Mouse (Mus musculus): ENCODE measurements around the gene Chil4. TPM values are rescaled to one million over a fixed set of nuclear protein-coding genes. Genes with fewer than 3 reads are reported as not detected.
"Not testable (repeated sequence)": the region's sequence is repeated elsewhere in the genome, so short reads cannot be mapped to it uniquely, and the experiment has no call there.

Gene Chil4
- polyA plus RNA-seq, 1 experiment = not detected

DNA sequence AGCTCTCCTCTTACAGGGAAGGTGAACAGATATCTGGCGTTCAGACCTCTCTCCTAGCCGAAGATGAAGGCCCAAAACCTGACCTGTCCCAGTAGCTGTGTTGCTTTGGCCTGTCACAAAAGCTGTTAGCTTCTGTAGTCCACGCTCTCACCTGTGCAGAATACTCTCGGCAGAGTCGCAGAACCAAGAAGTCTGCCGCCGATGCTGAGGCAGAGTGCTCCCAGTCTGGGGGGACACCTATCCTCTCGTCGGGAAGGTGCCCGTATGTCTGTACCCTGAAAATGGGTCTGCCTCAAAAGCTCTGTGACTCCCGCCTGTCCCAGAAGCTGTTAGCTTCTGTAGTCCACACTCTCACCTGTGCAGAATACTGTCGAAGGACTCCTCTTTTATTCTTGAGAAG lies 23.8 kb downstream of the Chil4 start:
- H3ac ChIP-seq (ENCODE audit: control insufficient read depth, insufficient read length, low read depth) = no peak overlapping the region
- no peaks in the 10 kb centered on the region for H3K79me2 ChIP-seq (ENCODE audit: control insufficient read depth, insufficient read depth)
- no peaks in the 10 kb centered on the region for H3K36me3 ChIP-seq (ENCODE audit: control insufficient read depth, insufficient read depth)
- TF ChIP-seq MYOD1 (IDR thresholded peaks at IDR 0.05; ENCODE audit: control insufficient read depth, insufficient read length, low read depth) = no peak
- TF ChIP-seq FOSL1 (IDR thresholded peaks at IDR 0.05; ENCODE audit: insufficient read depth, low read length, poor library complexity, severe bottlenecking) = no peak
- no peak for TF ChIP-seq CTCF (IDR thresholded peaks at IDR 0.05; ENCODE audit: control insufficient read depth, insufficient read depth, insufficient read length)
- TF ChIP-seq CEBPB (IDR thresholded peaks at IDR 0.05; ENCODE audit: low read depth) = no peak
- TF ChIP-seq MYOG (IDR thresholded peaks at IDR 0.05; ENCODE audit: control insufficient read depth, extremely low read depth, insufficient read length) = no peak
- no peak for TF ChIP-seq MAX (IDR thresholded peaks at IDR 0.05)
- no peak for TF ChIP-seq USF1 (IDR thresholded peaks at IDR 0.05; ENCODE audit: low read depth)
- no peaks in the 10 kb centered on the region for H3K79me3 ChIP-seq (ENCODE audit: low read depth)
- H3K4me3 ChIP-seq (ENCODE audit: insufficient read depth, poor library complexity, severe bottlenecking) = no peak overlapping the region
- H3K27me3 ChIP-seq (ENCODE audit: control insufficient read depth, insufficient read depth, insufficient read length) = no peaks in the 10 kb centered on the region

- TF ChIP-seq MYOG (IDR thresholded peaks at IDR 0.05; ENCODE audit: control insufficient read depth, extremely low read depth, insufficient read length) (no peak), MYOD1 (IDR thresholded peaks at IDR 0.05; ENCODE audit: control insufficient read depth, insufficient read length, low read depth) (no peak), CTCF (IDR thresholded peaks at IDR 0.05; ENCODE audit: control insufficient read depth, insufficient read depth, insufficient read length) (no peak), CEBPB (IDR thresholded peaks at IDR 0.05; ENCODE audit: low read depth) (no peak), FOSL1 (IDR thresholded peaks at IDR 0.05; ENCODE audit: insufficient read depth, low read length, poor library complexity, severe bottlenecking) (no peak), USF1 (IDR thresholded peaks at IDR 0.05; ENCODE audit: low read depth) (no peak), MAX (IDR thresholded peaks at IDR 0.05) (no peak)
- Histone ChIP-seq H3K79me3 (ENCODE audit: low read depth) (no peaks in the 10 kb centered on the region), H3K79me2 (ENCODE audit: control insufficient read depth, insufficient read depth) (no peaks in the 10 kb centered on the region)
Measured at GRCm38 (mm10) chr3:106187991-106188390, 31.3 kb downstream of the Chil4 start.

GRCm38 (mm10) chr3:106177509-106178189 lies 41.7 kb downstream of the Chil4 start:
- Histone ChIP-seq H3K79me3 (ENCODE audit: low read depth) (no peaks in the 10 kb centered on the region), H3K4me3 (ENCODE audit: insufficient read depth, poor library complexity, severe bottlenecking) (no peak overlapping the region), H3K36me3 (ENCODE audit: control insufficient read depth, insufficient read depth) (no peaks in the 10 kb centered on the region), H3K27me3 (ENCODE audit: control insufficient read depth, insufficient read depth, insufficient read length) (no peaks in the 10 kb centered on the region), H3K79me2 (ENCODE audit: control insufficient read depth, insufficient read depth) (no peaks in the 10 kb centered on the region), H3ac (ENCODE audit: control insufficient read depth, insufficient read length, low read depth) (no peak overlapping the region)
- TF ChIP-seq USF1 (IDR thresholded peaks at IDR 0.05; ENCODE audit: low read depth) (no peak), CEBPB (IDR thresholded peaks at IDR 0.05; ENCODE audit: low read depth) (no peak), MAX (IDR thresholded peaks at IDR 0.05) (no peak), CTCF (IDR thresholded peaks at IDR 0.05; ENCODE audit: control insufficient read depth, insufficient read depth, insufficient read length) (no peak), FOSL1 (IDR thresholded peaks at IDR 0.05; ENCODE audit: insufficient read depth, low read length, poor library complexity, severe bottlenecking) (no peak), MYOD1 (IDR thresholded peaks at IDR 0.05; ENCODE audit: control insufficient read depth, insufficient read length, low read depth) (no peak), MYOG (IDR thresholded peaks at IDR 0.05; ENCODE audit: control insufficient read depth, extremely low read depth, insufficient read length) (no peak)

More at GRCm38 (mm10) chr3:106187991-106188390, 31.3 kb downstream of the Chil4 start:
- Histone ChIP-seq H3K27me3 (ENCODE audit: control insufficient read depth, insufficient read depth, insufficient read length) (no peaks in the 10 kb centered on the region), H3ac (ENCODE audit: control insufficient read depth, insufficient read length, low read depth) (no peak overlapping the region), H3K4me3 (ENCODE audit: insufficient read depth, poor library complexity, severe bottlenecking) (no peak overlapping the region), H3K36me3 (ENCODE audit: control insufficient read depth, insufficient read depth) (no peaks in the 10 kb centered on the region)

- not testable (repeated sequence) for H3K79me2 ChIP-seq (ENCODE audit: control insufficient read depth, insufficient read depth); H3K36me3 ChIP-seq (ENCODE audit: control insufficient read depth, insufficient read depth); H3K4me3 ChIP-seq (ENCODE audit: insufficient read depth, poor library complexity, severe bottlenecking)
Measured at GRCm38 (mm10) chr3:106174971-106175370, 44.3 kb downstream of the Chil4 start.

GRCm38 (mm10) chr3:106172506-106172905 lies 46.8 kb downstream of the Chil4 start:
- H3K27me3 ChIP-seq (ENCODE audit: control insufficient read depth, insufficient read depth, insufficient read length); H3K79me2 ChIP-seq (ENCODE audit: control insufficient read depth, insufficient read depth); H3K36me3 ChIP-seq (ENCODE audit: control insufficient read depth, insufficient read depth); H3ac ChIP-seq (ENCODE audit: control insufficient read depth, insufficient read length, low read depth); H3K4me3 ChIP-seq (ENCODE audit: insufficient read depth, poor library complexity, severe bottlenecking); H3K79me3 ChIP-seq (ENCODE audit: low read depth): not testable (repeated sequence)

More at GRCm38 (mm10) chr3:106174971-106175370, 44.3 kb downstream of the Chil4 start:
- H3K27me3 ChIP-seq (ENCODE audit: control insufficient read depth, insufficient read depth, insufficient read length); H3K79me3 ChIP-seq (ENCODE audit: low read depth); H3ac ChIP-seq (ENCODE audit: control insufficient read depth, insufficient read length, low read depth): not testable (repeated sequence)

DNA sequence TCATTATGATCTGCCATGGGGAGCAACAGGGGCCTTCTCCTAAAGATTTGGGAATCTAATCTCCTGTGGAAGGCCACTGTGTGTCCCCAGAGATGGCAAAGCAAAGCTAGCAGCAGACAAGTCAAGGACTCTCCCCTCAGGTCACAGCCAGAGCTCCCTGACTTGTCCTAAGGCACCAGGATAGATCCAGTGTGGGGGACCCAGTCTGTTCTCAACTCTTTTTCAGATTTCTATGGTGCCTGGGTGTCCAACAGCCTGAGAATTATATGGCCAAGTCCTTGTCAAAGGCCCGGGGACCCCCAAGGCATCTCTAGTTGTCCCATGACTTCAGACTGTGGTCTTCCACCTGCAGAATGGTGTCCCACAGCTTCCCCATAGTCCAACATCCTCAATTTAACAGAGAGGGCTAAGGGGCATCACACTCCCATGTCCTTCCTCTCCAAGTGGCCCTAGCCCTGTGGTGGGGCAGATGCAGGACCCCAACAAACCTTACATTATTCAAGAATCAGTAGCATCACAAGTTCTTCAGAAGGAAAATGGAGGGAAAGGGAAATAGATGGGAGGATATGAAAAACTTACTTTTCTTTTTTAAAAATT lies 48.1 kb downstream of the Chil4 start:
- Histone ChIP-seq H3K79me3 (ENCODE audit: low read depth) (no peaks in the 10 kb centered on the region), H3K79me2 (ENCODE audit: control insufficient read depth, insufficient read depth) (no peaks in the 10 kb centered on the region), H3K36me3 (ENCODE audit: control insufficient read depth, insufficient read depth) (no peaks in the 10 kb centered on the region), H3K4me3 (ENCODE audit: insufficient read depth, poor library complexity, severe bottlenecking) (no peak overlapping the region), H3ac (ENCODE audit: control insufficient read depth, insufficient read length, low read depth) (no peak overlapping the region), H3K27me3 (ENCODE audit: control insufficient read depth, insufficient read depth, insufficient read length) (no peaks in the 10 kb centered on the region)
- TF ChIP-seq MYOG (IDR thresholded peaks at IDR 0.05; ENCODE audit: control insufficient read depth, extremely low read depth, insufficient read length) = no peak
- no peak for TF ChIP-seq USF1 (IDR thresholded peaks at IDR 0.05; ENCODE audit: low read depth)
- no peak for TF ChIP-seq MAX (IDR thresholded peaks at IDR 0.05)
- no peak for TF ChIP-seq MYOD1 (IDR thresholded peaks at IDR 0.05; ENCODE audit: control insufficient read depth, insufficient read length, low read depth)
- TF ChIP-seq CTCF (IDR thresholded peaks at IDR 0.05; ENCODE audit: control insufficient read depth, insufficient read depth, insufficient read length) = no peak
- TF ChIP-seq FOSL1 (IDR thresholded peaks at IDR 0.05; ENCODE audit: insufficient read depth, low read length, poor library complexity, severe bottlenecking) = no peak
- TF ChIP-seq CEBPB (IDR thresholded peaks at IDR 0.05; ENCODE audit: low read depth) = no peak

Data from C2C12 (cell line).